Mouse (Mus musculus): ENCODE measurements at regions not wholly inside any gene's neighbourhood (a gene's known extent, or its start where the extent isn't known, plus 50 kb on each side); places are given as distances from the start of the nearest gene placed in this dataset.
"Not testable (repeated sequence)": the region's sequence is repeated elsewhere in the genome, so short reads cannot be mapped to it uniquely, and the experiment has no call there.

DNA sequence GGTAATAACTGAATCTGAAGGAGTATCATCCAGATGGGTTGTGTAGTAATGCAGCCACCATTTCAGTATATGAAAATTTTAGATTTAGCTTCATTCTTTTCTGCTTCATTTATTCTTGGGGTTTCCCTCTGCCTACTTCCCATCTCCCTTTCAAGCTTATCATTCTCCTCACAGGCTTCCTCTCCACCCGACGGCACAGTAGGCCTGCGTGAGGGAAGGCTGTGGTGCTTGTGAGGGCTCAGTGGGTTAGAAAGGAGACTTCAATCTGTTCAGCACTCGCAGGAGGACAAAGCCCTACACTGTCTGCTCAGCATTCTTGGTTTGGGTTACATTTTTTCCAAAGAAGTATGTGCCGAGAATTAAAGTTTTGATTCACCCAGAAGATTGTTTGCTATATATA is 804.2 kb upstream of the Olfr1507 start:
- not testable (repeated sequence) for TF ChIP-seq EP300 (IDR thresholded peaks at IDR 0.05; ENCODE audit: insufficient read depth, low read depth, low read length); CTCF (IDR thresholded peaks at IDR 0.05; ENCODE audit: low read depth, low read length); POLR2A (IDR thresholded peaks at IDR 0.05; ENCODE audit: insufficient read depth, low read length)
